Mouse (Mus musculus) CH12.LX (cell line): ENCODE results near the gene Pkp1. TPM values are rescaled to one million over a fixed set of nuclear protein-coding genes. Genes with fewer than 3 reads are reported as not detected.

Source experiments
- DNase-seq: peaks from one replicate; pipeline ENCODE4 v3.0.0-alpha.2; 2013; ENCODE audit errors: extremely low read depth
- H3K27ac ChIP-seq: 2 replicates; pipeline ENCODE4 v1.5.1; 2012; ENCODE audit warnings: low read depth, mild to moderate bottlenecking, control low read depth, moderate library complexity; ENCODE audit not compliant: insufficient read depth
- H3K27me3 ChIP-seq: replicated peaks from 2 replicates; pipeline ENCODE3; 2012; ENCODE audit warnings: inconsistent platforms
- H3K36me3 ChIP-seq, 2 experiments: replicated peaks in 1 of 2; 2 replicates each; pipeline versions ENCODE3 to v1.6.1; 2012; ENCODE audit warnings: inconsistent platforms in 1 of 2, low read length in 1 of 2, mild to moderate bottlenecking in 1 of 2, mixed read lengths in 1 of 2, moderate library complexity in 1 of 2; ENCODE audit not compliant: control insufficient read depth in 1 of 2, insufficient read depth in 1 of 2
- H3K4me1 ChIP-seq, 2 experiments: 2 replicates each; pipeline ENCODE4 v1.6.1; 2012; ENCODE audit warnings: inconsistent platforms in 1 of 2, moderate library complexity in 1 of 2; ENCODE audit not compliant: insufficient read depth in 2 of 2, control insufficient read depth in 1 of 2
- H3K4me2 ChIP-seq: 2 replicates; pipeline ENCODE4 v1.6.1; 2012; ENCODE audit warnings: low read depth, mild to moderate bottlenecking, control low read depth; ENCODE audit not compliant: poor library complexity, insufficient read depth, severe bottlenecking
- H3K4me3 ChIP-seq, 3 experiments: fragments of 150-350 bp in 1 of 3; sonication (generic) in 1 of 3; replicated peaks in 1 of 3; 2 replicates each; pipeline versions ENCODE3 to v1.5.1; 2011 to 2012; ENCODE audit warnings: low read depth in 2 of 3, low read length in 2 of 3, mild to moderate bottlenecking in 2 of 3, moderate library complexity in 2 of 3, control low read depth in 1 of 3, improper control_type of control experiment in 1 of 3, inconsistent platforms in 1 of 3, mixed read lengths in 1 of 3; ENCODE audit not compliant: poor library complexity in 1 of 3
- H3K79me2 ChIP-seq: replicated peaks from 2 replicates; pipeline ENCODE4 v1.6.1; 2012; ENCODE audit warnings: mild to moderate bottlenecking, moderate library complexity; ENCODE audit not compliant: control insufficient read depth, poor library complexity, insufficient read depth, severe bottlenecking; ENCODE audit errors: extremely low read depth
- H3K9ac ChIP-seq: 2 replicates; pipeline ENCODE4 v1.6.1; 2012; ENCODE audit warnings: low read depth, mild to moderate bottlenecking, control low read depth, moderate library complexity; ENCODE audit not compliant: insufficient read depth
- H3K9me3 ChIP-seq: replicated peaks from 2 replicates; pipeline ENCODE3; 2012; ENCODE audit warnings: low read length, inconsistent platforms, mixed read lengths
- BHLHE40 ChIP-seq: IDR thresholded peaks from 2 replicates; pipeline ENCODE4 v1.6.1; 2011; ENCODE audit warnings: mild to moderate bottlenecking, low read depth, low read length, improper control_type of control experiment
- CHD1 ChIP-seq: IDR thresholded peaks from 2 replicates; pipeline ENCODE4 v1.6.1; 2012; ENCODE audit warnings: low read depth, low read length, improper control_type of control experiment, inconsistent platforms
- CHD2 ChIP-seq: IDR thresholded peaks from 2 replicates; pipeline ENCODE4 v1.6.1; 2011; ENCODE audit warnings: low read length, improper control_type of control experiment
- CTCF ChIP-seq, 2 experiments: IDR thresholded peaks in 1 of 2; conservative IDR thresholded peaks in 1 of 2; 2 replicates each; pipeline ENCODE4 v1.5.1; 2011 to 2012; ENCODE audit warnings: low read depth in 2 of 2, low read length in 2 of 2, improper control_type of control experiment in 1 of 2, inconsistent platforms in 1 of 2, mild to moderate bottlenecking in 1 of 2, moderate library complexity in 1 of 2
- EP300 ChIP-seq: IDR thresholded peaks from 2 replicates; pipeline ENCODE4 v1.6.1; 2011; ENCODE audit warnings: low read length, improper control_type of control experiment
- ETS1 ChIP-seq: conservative IDR thresholded peaks from 2 replicates; pipeline ENCODE4 v1.6.1; 2012; ENCODE audit warnings: low read depth, mild to moderate bottlenecking, inconsistent platforms, low read length, improper control_type of control experiment, moderate library complexity
- GABPA ChIP-seq: IDR thresholded peaks from 2 replicates; pipeline ENCODE4 v1.6.1; 2012; ENCODE audit warnings: low read depth, low read length, improper control_type of control experiment, inconsistent platforms; ENCODE audit not compliant: insufficient replicate concordance
- IRF4 ChIP-seq: IDR thresholded peaks from 2 replicates; pipeline ENCODE4 v1.6.1; 2014; ENCODE audit warnings: low read depth, mild to moderate bottlenecking, inconsistent platforms, low read length, improper control_type of control experiment
- JUN ChIP-seq: IDR thresholded peaks from 2 replicates; pipeline ENCODE4 v1.6.1; 2011; ENCODE audit warnings: low read depth, mild to moderate bottlenecking, low read length, improper control_type of control experiment, moderate library complexity; ENCODE audit not compliant: insufficient read depth
- JUND ChIP-seq: conservative IDR thresholded peaks from 2 replicates; pipeline ENCODE4 v1.6.1; 2011; ENCODE audit warnings: low read depth, low read length, improper control_type of control experiment
- MAFK ChIP-seq: IDR thresholded peaks from 2 replicates; pipeline ENCODE4 v1.6.1; 2011; ENCODE audit warnings: low read length, improper control_type of control experiment; ENCODE audit not compliant: insufficient replicate concordance
- MAX ChIP-seq: IDR thresholded peaks from 2 replicates; pipeline ENCODE4 v1.6.1; 2011; ENCODE audit warnings: low read length, improper control_type of control experiment
- MAZ ChIP-seq: IDR thresholded peaks from 2 replicates; pipeline ENCODE4 v1.6.1; 2012; ENCODE audit warnings: low read depth, mild to moderate bottlenecking, inconsistent platforms, low read length, improper control_type of control experiment, moderate library complexity
- MEF2A ChIP-seq: IDR thresholded peaks from 2 replicates; pipeline ENCODE4 v1.6.1; 2014; ENCODE audit warnings: low read depth, mild to moderate bottlenecking, inconsistent platforms, low read length, improper control_type of control experiment, borderline replicate concordance
- MXI1 ChIP-seq: IDR thresholded peaks from 2 replicates; pipeline ENCODE4 v1.6.1; 2011; ENCODE audit warnings: mild to moderate bottlenecking, low read depth, low read length, improper control_type of control experiment
- MYC ChIP-seq: IDR thresholded peaks from 2 replicates; pipeline ENCODE4 v1.6.1; 2011; ENCODE audit warnings: low read depth, mild to moderate bottlenecking, improper control_type of control experiment, low read length
- NELFE ChIP-seq: IDR thresholded peaks from 2 replicates; pipeline ENCODE4 v1.6.1; 2011; ENCODE audit warnings: low read depth, low read length, improper control_type of control experiment
- NRF1 ChIP-seq: IDR thresholded peaks from 2 replicates; pipeline ENCODE4 v1.6.1; 2014; ENCODE audit warnings: low read depth, mild to moderate bottlenecking, inconsistent platforms, low read length, improper control_type of control experiment, moderate library complexity
- POLR2AphosphoS2 ChIP-seq: IDR thresholded peaks from 2 replicates; pipeline ENCODE4 v1.6.1; 2011; ENCODE audit warnings: low read depth, low read length, improper control_type of control experiment
- RCOR1 ChIP-seq: conservative IDR thresholded peaks from 2 replicates; pipeline ENCODE4 v1.6.1; 2012; ENCODE audit warnings: low read depth, mild to moderate bottlenecking, inconsistent platforms, low read length, improper control_type of control experiment
- SIN3A ChIP-seq: IDR thresholded peaks from 2 replicates; pipeline ENCODE4 v1.6.1; 2012; ENCODE audit warnings: low read length, improper control_type of control experiment, inconsistent platforms
- SMC3 ChIP-seq: IDR thresholded peaks from 2 replicates; pipeline ENCODE4 v1.6.1; 2011; ENCODE audit warnings: low read depth, low read length, improper control_type of control experiment
- TCF12 ChIP-seq: IDR thresholded peaks from 2 replicates; pipeline ENCODE4 v1.6.1; 2014; ENCODE audit warnings: low read depth, mild to moderate bottlenecking, inconsistent platforms, low read length, improper control_type of control experiment
- USF2 ChIP-seq: conservative IDR thresholded peaks from 2 replicates; pipeline ENCODE4 v1.6.1; 2011; ENCODE audit warnings: low read depth, low read length, improper control_type of control experiment
- ZC3H11A ChIP-seq: IDR thresholded peaks from 2 replicates; pipeline ENCODE4 v1.6.1; 2012; ENCODE audit warnings: low read depth, mild to moderate bottlenecking, inconsistent platforms, low read length, improper control_type of control experiment
- ZNF384 ChIP-seq: IDR thresholded peaks from 2 replicates; pipeline ENCODE4 v1.6.1; 2012; ENCODE audit warnings: low read depth, low read length, improper control_type of control experiment, inconsistent platforms
- dilution Hi-C: fragments of 300-500 bp; cut with MboI; formaldehyde crosslinking; loops from 2 replicates; pipeline ENCODE4 v1.14.3; 2020; ENCODE audit warnings: low sequenced_read_pairs; ENCODE audit not compliant: extremely low pct_unique_long_range_greater_than_20kb, extremely low pct_ligation_motif_present
- in situ Hi-C: fragments of 300-500 bp; cut with MboI; formaldehyde crosslinking; loops from 3 replicates; pipeline ENCODE4 v1.14.3; 2019; ENCODE audit warnings: low sequenced_read_pairs, low pct_ligation_motif_present, low pct_unique_long_range_greater_than_20kb, mixed read lengths
- polyA plus RNA-seq: library from polyadenylated mRNA; unstranded; fragments of >175 nt; gene quantifications from 2 replicates; pipeline ENCODE4 v1.2.1, GENCODE M21; 2012; ENCODE audit warnings: low read depth; ENCODE audit not compliant: insufficient read length
- total RNA-seq, 2 experiments: library from RNA; depleted of rRNA; stranded (reverse); fragments of 300-350 nt in 1 of 2; fragments of >200 nt in 1 of 2; gene quantifications; 2 replicates each; pipeline ENCODE4 v1.2.3; 2012 to 2014

Pkp1 gene
- total and polyA plus RNA-seq, 3 experiments = not detected

DNA sequence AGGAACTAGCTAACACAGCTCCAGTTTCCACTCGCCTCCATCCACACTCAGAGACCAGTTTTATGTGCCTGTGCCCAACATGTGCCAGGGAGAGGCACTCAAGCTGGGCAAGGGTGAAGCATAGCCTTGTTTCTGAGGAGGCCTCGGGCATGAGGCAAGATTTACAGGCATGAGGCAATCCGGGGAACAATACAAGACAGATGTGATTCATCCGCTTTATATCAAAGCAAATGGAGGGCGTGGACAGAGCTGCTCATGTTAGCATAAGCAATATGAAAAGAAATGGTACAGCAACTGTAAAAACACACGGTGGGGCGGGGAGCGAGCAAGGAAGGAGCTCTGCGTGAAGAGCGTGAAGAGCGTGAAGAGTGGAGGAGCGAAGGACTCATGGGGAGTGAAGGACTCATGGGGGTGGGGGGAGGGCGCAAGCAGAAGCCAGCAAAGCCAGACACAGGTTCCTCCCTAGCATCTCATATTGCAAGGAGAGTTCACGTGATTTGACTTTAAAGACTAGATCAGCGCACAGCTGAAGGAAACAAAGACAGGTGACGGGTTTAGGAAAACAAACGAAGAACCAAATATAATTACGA is 14.8 kb upstream of the Pkp1 start:
- Histone ChIP-seq H3K9ac (no peak overlapping the region), H3K9me3 (peaks cover 4% of the 10 kb centered on the region), H3K4me2 (no peak overlapping the region), H3K27ac (no peak overlapping the region), H3K27me3 (peaks cover 46% of the 10 kb centered on the region), H3K4me3 (no peak overlapping the region), H3K79me2 (no peaks in the 10 kb centered on the region), H3K36me3 (no peaks in the 10 kb centered on the region), H3K4me1 (peaks cover 7 to 44% of the 10 kb centered on the region in 2 experiments)
- in situ Hi-C loops (no loop called here), dilution Hi-C loops (no loop called here)
- TF ChIP-seq MAFK (no peak), NELFE (no peak), USF2 (no peak), ZNF384 (no peak)
- DNase-seq = no peak

- peaks cover 11 to 48% of the 10 kb centered on the region in 2 experiments for H3K4me1 ChIP-seq
- no peak overlapping the region for H3K4me3 ChIP-seq
- H3K36me3 ChIP-seq = no peaks in the 10 kb centered on the region
- peaks cover 4% of the 10 kb centered on the region for H3K9me3 ChIP-seq
- no peaks in the 10 kb centered on the region for H3K79me2 ChIP-seq
- H3K4me2 ChIP-seq = peak overlapping the region; percentile 24
- peaks cover 46% of the 10 kb centered on the region for H3K27me3 ChIP-seq
- TF ChIP-seq BHLHE40 (peak; percentile 68), ETS1 (peak; percentile 91), JUN (peak; percentile 86), SMC3 (no peak), MEF2A (peak; percentile 63; the same call in 1 of the 2 replicates), ZNF384 (peak; percentile 24; the same call in 1 of the 2 replicates), ZC3H11A (no peak), EP300 (peak; percentile 98), JUND (peak; percentile 74), MAX (peak; percentile 86), GABPA (no peak), RCOR1 (peak; percentile 74; the same call in 1 of the 2 replicates), POLR2AphosphoS2 (no peak), IRF4 (peak; percentile 91), CHD2 (peak; percentile 68; the same call in 1 of the 2 replicates), MXI1 (peak; percentile 88), NRF1 (no peak), TCF12 (peak; percentile 99), MYC (peak; percentile 83), SIN3A (peak; percentile 75; the same call in 1 of the 2 replicates), MAZ (no peak), MAFK (0 out of 2 replicates have a peak, but pooled peaks have one; percentile 27), CHD1 (no peak), CTCF (conservative IDR thresholded peaks at IDR 0.05 in 1 of 2, IDR thresholded peaks at IDR 0.05 in 1 of 2; ENCODE audit: low read depth in 2 of 2, low read length in 2 of 2) (no peak)
- H3K27ac ChIP-seq = no peak overlapping the region
- peak; percentile 95 for DNase-seq
- no peak overlapping the region for H3K9ac ChIP-seq
- in situ Hi-C loops (no loop called here), dilution Hi-C loops (no loop called here)
Observed at GRCm38 (mm10) chr1:135929876-135930275, 10.9 kb upstream of the Pkp1 start.
